ENCODE assay signal across 9 mouse cellular contexts in genomic region chr6:88190310-88191023, GRCm38 (mm10). TPM values are rescaled to one million over a fixed set of nuclear protein-coding genes. Genes with fewer than 3 reads are reported as not detected.
A peak's percentile ranks its signal among the peaks of the same experiment; 100 is the strongest.
DNase-seq lines count a peak whose midpoint lies in the region; ATAC-seq lines count a peak whose summit lies in the region.
"Had no signal": no experiment of that assay in that cellular context is flagged by ENCODE, and none has a peak within 500 bp of the region (broad histone marks: within the 10 kb centered on the region; RNA-seq: fewer than 3 reads in every experiment).

No protein-coding gene starts in this region.

- WGBS in hindbrain, embryonic 14.5 days, result 1% methylated on average over 49 of the region's 49 CpGs

- H3K4me1 ChIP-seq in hindbrain, embryonic 14.5 days (replicated peaks; ENCODE audit: control insufficient read depth, insufficient read depth, low read length), result peaks cover 16% of the 10 kb centered on the region

- H3K9ac ChIP-seq in hindbrain, embryonic 14.5 days, result no peak overlapping the region; the same call in 1 of the 2 replicates

- peak overlapping the region; percentile 60 for H3K27ac ChIP-seq in hindbrain, embryonic 14.5 days

- H3K4me3 ChIP-seq in hindbrain, embryonic 14.5 days (replicated peaks; ENCODE audit: low read length), result peak overlapping the region; percentile 42

- peaks cover 84% of the 10 kb centered on the region for H3K27me3 ChIP-seq in hindbrain, embryonic 14.5 days (ENCODE audit: control insufficient read depth, insufficient read depth, low read length)

- no peak for ATAC-seq in hindbrain, embryonic 14.5 days (ENCODE audit: low FRiP score)
- ATAC-seq in inflammation-experienced regulatory T-cells, adult 6 months, result no peak

- peak overlapping the region; percentile 74 for H3K4me2 ChIP-seq in hindbrain, embryonic 14.5 days (replicated peaks)

- DNase-seq in ES-CJ7 (ENCODE audit: low read depth, low spot score), result peak; percentile 62
- DNase-seq in embryo, embryonic 11 days, result peak; percentile 47
- no peak for DNase-seq in hindbrain, embryonic 14.5 days (ENCODE audit: low spot score)
- peak; percentile 52 for DNase-seq in lung, postnatal 14 days
- DNase-seq in right cerebral cortex, postnatal 36 days (ENCODE audit: low spot score in 2 of 2), result no peak
- no peak for DNase-seq in layer of hippocampus, postnatal 25 days (ENCODE audit: extremely low spot score in 1 of 2, low spot score in 1 of 2)
- DNase-seq in left cerebral cortex, adult 8-10 months (ENCODE audit: low spot score in 2 of 2), result no peak

- H3K9me3 ChIP-seq in hindbrain, embryonic 14.5 days (ENCODE audit: control insufficient read depth, low read length), result no peaks in the 10 kb centered on the region

- no peaks in the 10 kb centered on the region for H3K36me3 ChIP-seq in hindbrain, embryonic 14.5 days (replicated peaks; ENCODE audit: control insufficient read depth, insufficient read depth)

RNA-seq across cellular contexts. Expression of gene Gata2, which starts 3.2 kb away (rescaled TPM):
- 19.1 and 19.2 TPM in 2 replicates for polyA plus RNA-seq in hindbrain, embryonic 14.5 days (2014; fragmentation: Nextera tagmentation; extraction: Ambion mirVana)
- total RNA-seq in layer of hippocampus, postnatal 25 days (2021), result 1 to 10 TPM; 4.7 to 6.2 TPM
- not detected for polyA plus RNA-seq in inflammation-experienced regulatory T-cells, adult 6 months (2017; shearing (Covaris generic))
- 1 to 10 TPM; 4.4 to 6.8 (median 6.2) TPM for total RNA-seq in left cerebral cortex, adult 8-10 months (2022)

RNA-seq across cellular contexts. Expression of gene Dnajb8, which starts 31.6 kb away (rescaled TPM):
- polyA plus RNA-seq in hindbrain, embryonic 14.5 days (2014; fragmentation: Nextera tagmentation; extraction: Ambion mirVana), result not detected in 2 replicates
- total RNA-seq in layer of hippocampus, postnatal 25 days (2021), result not detected
- polyA plus RNA-seq in inflammation-experienced regulatory T-cells, adult 6 months (2017; shearing (Covaris generic)), result not detected
- total RNA-seq in left cerebral cortex, adult 8-10 months (2022), result not detected
- polyA plus RNA-seq: large intestine, adult 2 months had no signal

Comparison
In these comparisons a context has a peak if more than half of its experiments do, and no peak if none do; other contexts are left out.
1. DNase-seq: peak in ES-CJ7 (single experiment), embryo, embryonic 11 days (single experiment) and lung, postnatal 14 days (single experiment); none in hindbrain, embryonic 14.5 days (single experiment), right cerebral cortex, postnatal 36 days (0 of 2), layer of hippocampus, postnatal 25 days (0 of 2) and left cerebral cortex, adult 8-10 months (0 of 2).